In genomic region chr2:110486724-110487123, GRCm38 (mm10) we compare ENCODE assay signal across 9 mouse cellular contexts.
A peak's percentile ranks its signal among the peaks of the same experiment; 100 is the strongest.
DNase-seq lines count a peak whose midpoint lies in the region; ATAC-seq and TF ChIP-seq lines count a peak whose summit lies in the region.
"Had no signal": no experiment of that assay in that cellular context is flagged by ENCODE, and none has a peak within 500 bp of the region (broad histone marks: within the 10 kb centered on the region; RNA-seq: fewer than 3 reads in every experiment).

No protein-coding gene starts in this region.

- H3K27me3 ChIP-seq in embryonic facial prominence, embryonic 11.5 days (ENCODE audit: control insufficient read depth, insufficient read depth, low read length): no peaks in the 10 kb centered on the region
- H3K27me3 ChIP-seq in kidney, embryonic 16.5 days (ENCODE audit: insufficient read depth, low read length): no peaks in the 10 kb centered on the region
- H3K27me3 ChIP-seq in thymus, adult 2 months (ENCODE audit: control insufficient read depth, insufficient read depth, low read length): no peaks in the 10 kb centered on the region
- H3K27me3 ChIP-seq: hindbrain, embryonic 15.5 days had no signal

- H3K4me2 ChIP-seq in embryonic facial prominence, embryonic 11.5 days (ENCODE audit: low read depth, low read length): no peak overlapping the region
- no peak overlapping the region for H3K4me2 ChIP-seq in kidney, embryonic 16.5 days (replicated peaks; ENCODE audit: low read depth, low read length)
- H3K4me2 ChIP-seq: hindbrain, embryonic 15.5 days had no signal

- WGBS in embryonic facial prominence, embryonic 11.5 days: 26% methylated on average over 4 of the region's 4 CpGs
- WGBS in kidney, embryonic 16.5 days: 40% methylated on average over 4 of the region's 4 CpGs
- 74% methylated on average over 4 of the region's 4 CpGs for WGBS in thymus, adult 2 months

- no peak for TF ChIP-seq CTCF in thymus, adult 2 months (IDR thresholded peaks at IDR 0.05; ENCODE audit: borderline replicate concordance, control insufficient read depth, extremely low read depth, insufficient read depth, low read length, poor library complexity)

- no peaks in the 10 kb centered on the region; the same call in 1 of the 2 replicates for H3K4me1 ChIP-seq in embryonic facial prominence, embryonic 11.5 days (ENCODE audit: control insufficient read depth, insufficient read depth, low read length)
- H3K4me1 ChIP-seq in kidney, embryonic 16.5 days (ENCODE audit: insufficient read depth, low read length): peaks cover 18% of the 10 kb centered on the region
- no peaks in the 10 kb centered on the region for H3K4me1 ChIP-seq in thymus, adult 2 months (replicated peaks; ENCODE audit: control insufficient read depth, insufficient read depth, low read length)

- peak; percentile 34 for DNase-seq in gastrocnemius, adult 18-20 months (ENCODE audit: low spot score)
- no peak for DNase-seq in gastrocnemius, postnatal 4 days (ENCODE audit: low spot score in 2 of 2)
- DNase-seq in ZHBTc4 (ENCODE audit: low read depth, low spot score) (peak; percentile 9), MN1 (ENCODE audit: low spot score) (no peak)
- DNase-seq in embryonic facial prominence, embryonic 11.5 days (ENCODE audit: low spot score): peak; percentile 61
- DNase-seq in thymus, adult 2 months: no peak
- no peak for DNase-seq in B cell, adult 2 months

- H3K27ac ChIP-seq in embryonic facial prominence, embryonic 11.5 days (replicated peaks; ENCODE audit: low read depth, low read length): no peak overlapping the region
- peak overlapping the region; percentile 73 for H3K27ac ChIP-seq in kidney, embryonic 16.5 days (ENCODE audit: low read length)
- H3K27ac ChIP-seq in thymus, adult 2 months (ENCODE audit: control insufficient read depth, insufficient read depth, low read length): no peak overlapping the region
- H3K27ac ChIP-seq: hindbrain, embryonic 15.5 days had no signal

- no peaks in the 10 kb centered on the region for H3K9me3 ChIP-seq in embryonic facial prominence, embryonic 11.5 days (replicated peaks; ENCODE audit: control insufficient read depth, low read length)
- H3K9me3 ChIP-seq in kidney, embryonic 16.5 days (ENCODE audit: low read length): no peaks in the 10 kb centered on the region
- H3K9me3 ChIP-seq: hindbrain, embryonic 15.5 days had no signal

- no peak overlapping the region for H3K4me3 ChIP-seq in embryonic facial prominence, embryonic 11.5 days (ENCODE audit: low read depth, low read length)
- no peak overlapping the region for H3K4me3 ChIP-seq in kidney, embryonic 16.5 days (ENCODE audit: low read length)
- no peak overlapping the region for H3K4me3 ChIP-seq in thymus, adult 2 months (ENCODE audit: control insufficient read depth, insufficient read depth, low read length)
- H3K4me3 ChIP-seq: hindbrain, embryonic 15.5 days had no signal

- no peak overlapping the region for H3K9ac ChIP-seq in embryonic facial prominence, embryonic 11.5 days (replicated peaks; ENCODE audit: low read length)
- no peak overlapping the region for H3K9ac ChIP-seq in kidney, embryonic 16.5 days (replicated peaks; ENCODE audit: low read length)
- H3K9ac ChIP-seq: hindbrain, embryonic 15.5 days had no signal

- H3K36me3 ChIP-seq in embryonic facial prominence, embryonic 11.5 days (replicated peaks; ENCODE audit: control insufficient read depth, insufficient read depth, low read depth, low read length): no peaks in the 10 kb centered on the region
- no peaks in the 10 kb centered on the region for H3K36me3 ChIP-seq in kidney, embryonic 16.5 days (ENCODE audit: insufficient read depth, low read length)
- no peaks in the 10 kb centered on the region for H3K36me3 ChIP-seq in thymus, adult 2 months (ENCODE audit: control insufficient read depth, insufficient read depth, low read length)
- H3K36me3 ChIP-seq: hindbrain, embryonic 15.5 days had no signal

- no peak for TF ChIP-seq POLR2A in thymus, adult 2 months (IDR thresholded peaks at IDR 0.05; ENCODE audit: control insufficient read depth, extremely low read depth, insufficient read depth, low read length, poor library complexity)

- 0 out of 2 replicates have a peak, but pooled peaks have one; percentile 56 for ATAC-seq in embryonic facial prominence, embryonic 11.5 days (replicated peaks; ENCODE audit: insufficient number of reproducible peaks, low FRiP score, low TSS enrichment, low read depth)
- peak; percentile 56 for ATAC-seq in kidney, embryonic 16.5 days (ENCODE audit: low FRiP score, low TSS enrichment)

Comparison
In these comparisons a context has a peak if more than half of its experiments do, and no peak if none do; other contexts are left out.
1. DNase-seq: peak in gastrocnemius, adult 18-20 months (single experiment), ZHBTc4 (single experiment) and embryonic facial prominence, embryonic 11.5 days (single experiment); none in gastrocnemius, postnatal 4 days (0 of 2), MN1 (single experiment), thymus, adult 2 months (single experiment) and B cell, adult 2 months (0 of 2).